Mouse (Mus musculus): ENCODE measurements around the gene Lsm2.
"Not testable (repeated sequence)": the region's sequence is repeated elsewhere in the genome, so short reads cannot be mapped to it uniquely, and the experiment has no call there.

Gene Lsm2

DNA sequence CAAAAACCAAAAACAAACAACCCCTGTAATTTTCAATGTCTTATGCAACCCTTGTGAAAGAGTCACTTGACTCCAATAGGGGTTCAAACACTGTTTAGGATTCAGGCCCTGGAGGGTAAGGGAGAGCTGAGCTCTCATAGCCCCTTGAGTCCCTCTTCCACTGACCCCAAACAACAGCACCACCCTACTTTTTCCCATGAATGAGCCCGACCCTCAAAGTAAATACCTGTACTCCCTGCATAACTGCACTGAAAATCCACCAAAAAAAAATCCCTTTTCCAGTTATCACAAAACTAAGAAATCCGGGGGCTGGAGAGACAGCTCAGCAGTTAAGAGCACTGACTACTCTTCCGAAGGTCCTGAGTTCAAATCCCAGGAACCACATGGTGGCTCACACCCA is 25.8 kb upstream of the Lsm2 start:
- no peak for DNase-seq (ENCODE audit: extremely low spot score, low read depth, low spot score)

DNA sequence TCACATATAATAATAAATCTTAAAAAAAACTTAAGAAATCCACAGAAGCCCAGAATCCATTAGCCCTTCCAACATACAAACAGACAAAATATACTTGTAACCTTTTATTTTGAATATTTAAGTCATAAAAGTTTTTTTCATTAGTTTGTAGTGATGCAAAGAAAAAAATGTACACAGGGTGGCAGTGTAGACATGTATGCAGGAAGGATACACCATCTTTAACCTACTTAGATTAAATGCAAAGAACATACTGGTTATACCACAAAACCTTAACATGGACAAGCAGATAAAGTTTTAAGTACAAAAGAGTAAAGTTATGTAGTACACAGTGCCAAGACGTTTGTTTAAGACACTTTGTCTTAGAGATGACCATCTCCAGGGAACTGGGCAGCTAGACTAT is 25.3 kb upstream of the Lsm2 start:
- no peak for DNase-seq (ENCODE audit: extremely low spot score, low read depth, low spot score)

DNA sequence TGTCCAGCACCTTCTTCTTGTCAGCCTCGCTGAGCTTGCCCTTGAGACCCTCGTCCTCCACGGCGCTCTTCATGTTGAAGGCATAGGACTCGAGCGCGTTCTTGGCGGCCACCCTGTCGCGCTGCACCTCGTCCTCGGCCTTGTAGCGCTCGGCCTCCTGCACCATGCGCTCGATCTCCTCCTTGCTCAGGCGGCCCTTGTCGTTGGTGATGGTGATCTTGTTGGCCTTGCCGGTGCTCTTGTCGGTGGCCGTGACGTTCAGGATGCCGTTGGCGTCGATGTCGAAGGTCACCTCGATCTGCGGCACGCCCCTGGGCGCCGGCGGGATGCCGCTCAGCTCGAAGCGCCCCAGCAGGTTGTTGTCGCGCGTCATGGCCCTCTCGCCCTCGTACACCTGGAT is 24.4 kb upstream of the Lsm2 start:
- DNase-seq (ENCODE audit: extremely low spot score, low read depth, low spot score), result not testable (repeated sequence)

DNA sequence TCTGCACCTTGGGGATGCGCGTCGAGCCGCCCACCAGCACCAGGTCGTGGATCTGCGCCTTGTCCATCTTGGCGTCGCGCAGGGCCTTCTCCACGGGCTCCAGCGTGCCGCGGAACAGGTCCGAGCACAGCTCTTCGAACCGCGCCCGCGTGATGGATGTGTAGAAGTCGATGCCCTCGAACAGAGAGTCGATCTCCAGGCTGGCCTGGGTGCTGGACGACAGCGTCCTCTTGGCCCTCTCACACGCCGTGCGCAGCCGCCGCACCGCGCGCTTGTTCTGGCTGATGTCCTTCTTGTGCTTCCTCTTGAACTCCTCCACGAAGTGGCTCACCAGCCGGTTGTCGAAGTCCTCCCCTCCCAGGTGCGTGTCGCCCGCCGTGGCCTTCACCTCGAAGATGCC is 23.7 kb upstream of the Lsm2 start:
- DNase-seq (ENCODE audit: extremely low spot score, low read depth, low spot score), result not testable (repeated sequence)

DNA sequence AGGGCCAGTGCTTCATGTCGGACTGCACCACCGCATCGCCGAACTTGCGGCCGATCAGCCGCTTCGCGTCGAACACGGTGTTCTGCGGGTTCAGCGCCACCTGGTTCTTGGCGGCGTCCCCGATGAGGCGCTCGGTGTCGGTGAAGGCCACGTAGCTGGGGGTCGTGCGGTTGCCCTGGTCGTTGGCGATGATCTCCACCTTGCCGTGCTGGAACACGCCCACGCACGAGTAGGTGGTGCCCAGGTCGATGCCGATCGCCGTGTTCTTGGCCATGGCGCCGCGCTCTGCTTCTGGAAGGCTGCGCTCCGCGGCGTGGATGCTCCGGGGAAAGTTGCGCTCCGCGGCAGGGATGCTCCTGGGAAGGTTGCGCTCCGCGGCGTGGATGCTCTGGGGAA is 22.9 kb upstream of the Lsm2 start:
- DNase-seq (ENCODE audit: extremely low spot score, low read depth, low spot score), result not testable (repeated sequence)

DNA sequence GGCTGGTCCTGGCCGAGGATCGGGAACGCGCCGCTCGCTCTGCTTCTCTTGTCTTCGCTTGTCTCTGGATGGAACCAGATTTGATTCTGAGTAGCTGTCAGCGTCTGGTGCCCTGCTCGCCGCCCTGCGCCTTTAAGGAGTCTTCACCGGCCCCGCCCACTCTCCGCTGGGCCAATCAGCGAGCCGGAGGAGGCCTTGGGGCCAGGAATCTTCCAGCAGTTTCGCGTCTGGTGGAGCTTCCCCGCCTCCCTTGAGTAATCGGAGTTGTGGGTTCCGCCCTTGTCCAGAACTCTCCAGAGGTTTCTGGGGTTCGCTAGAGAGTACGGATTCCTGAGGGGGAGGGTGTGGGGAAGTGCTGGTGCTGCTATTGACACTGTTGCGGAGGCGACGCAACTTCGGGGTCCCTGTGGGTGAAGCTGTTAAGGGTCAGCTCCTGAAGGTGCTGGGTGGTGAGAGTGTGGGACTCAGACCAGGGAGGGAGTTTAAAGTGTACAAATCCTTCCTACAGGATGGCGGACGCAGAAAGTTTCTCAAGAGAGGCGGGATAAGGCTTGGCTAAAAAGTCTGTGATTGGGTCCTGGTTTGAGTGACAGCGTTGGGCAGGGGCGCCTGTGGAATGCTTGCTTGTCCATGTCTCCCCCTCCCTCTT is 22.4 kb upstream of the Lsm2 start, which contains the start of gene Hspa1b:
Hspa1b (minus strand) TSS at position 109 of the 649 bp plus-strand sequence.
- DNase-seq (ENCODE audit: extremely low spot score, low read depth, low spot score), result not testable (repeated sequence)

DNA sequence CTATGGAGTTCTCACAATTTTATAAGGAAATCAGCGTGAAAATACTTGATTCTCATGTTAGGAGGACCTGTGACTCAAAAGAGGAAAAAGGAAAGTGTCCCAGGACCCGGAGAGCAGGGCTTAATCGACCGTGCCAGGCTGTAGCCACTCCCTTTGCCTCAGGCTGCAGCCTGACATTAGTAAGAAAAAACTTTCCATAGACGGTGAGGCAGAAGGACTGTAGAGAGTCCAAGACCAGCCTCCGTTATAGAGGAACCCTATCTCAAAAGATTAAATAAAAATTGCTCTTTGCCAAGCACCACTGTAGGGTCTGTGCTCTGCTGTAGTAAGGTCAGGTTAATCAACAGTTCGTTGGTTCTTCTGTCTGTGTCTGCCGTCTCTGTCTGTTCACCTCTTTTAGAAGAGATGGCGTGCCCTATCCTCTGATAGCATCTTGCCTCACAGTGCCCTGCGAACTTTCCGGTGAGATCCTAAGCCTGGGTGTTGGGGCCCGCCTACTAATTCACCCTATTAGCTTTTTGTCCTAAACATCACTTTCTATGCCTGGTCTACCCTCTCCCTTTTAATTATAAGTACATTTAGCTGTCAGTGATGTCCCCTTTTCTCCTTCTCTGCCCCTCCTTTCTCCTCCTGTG is 21.7 kb upstream of the Lsm2 start:
- DNase-seq (ENCODE audit: extremely low spot score, low read depth, low spot score), result no peak

- no peak for DNase-seq (ENCODE audit: extremely low spot score, low read depth, low spot score)
Measured at GRCm38 (mm10) chr17:34960702-34961493, 20.8 kb upstream of the Lsm2 start.

DNA sequence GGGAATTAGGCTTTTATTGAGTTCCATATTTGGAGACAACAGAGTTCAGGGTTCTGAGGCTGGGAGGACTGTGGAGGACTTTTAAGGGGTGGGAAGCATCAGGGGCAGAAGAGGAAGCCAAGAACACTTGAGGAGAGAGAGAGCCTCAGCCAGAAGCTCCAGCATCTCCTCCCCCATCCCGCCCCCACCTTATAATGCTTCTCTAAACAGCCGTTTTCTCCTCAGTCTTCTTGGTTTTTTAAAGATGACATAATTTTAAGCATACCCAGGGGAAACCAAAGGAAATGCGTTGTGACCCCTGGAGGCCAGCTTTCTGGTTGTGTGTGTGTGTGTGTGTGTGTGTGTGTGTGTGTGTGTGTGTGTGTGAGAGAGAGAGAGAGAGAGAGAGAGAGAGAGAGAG is 19.5 kb upstream of the Lsm2 start:
- DNase-seq (ENCODE audit: extremely low spot score, low read depth, low spot score), result no peak

- DNase-seq (ENCODE audit: extremely low spot score, low read depth, low spot score), result no peak
Measured at GRCm38 (mm10) chr17:34962841-34963240, 18.8 kb upstream of the Lsm2 start.

- no peak for DNase-seq (ENCODE audit: extremely low spot score, low read depth, low spot score)
Measured at GRCm38 (mm10) chr17:34964640-34965049, 17.0 kb upstream of the Lsm2 start.

- no peak for DNase-seq (ENCODE audit: extremely low spot score, low read depth, low spot score)
Measured at GRCm38 (mm10) chr17:34965627-34966026, 16.0 kb upstream of the Lsm2 start.

DNA sequence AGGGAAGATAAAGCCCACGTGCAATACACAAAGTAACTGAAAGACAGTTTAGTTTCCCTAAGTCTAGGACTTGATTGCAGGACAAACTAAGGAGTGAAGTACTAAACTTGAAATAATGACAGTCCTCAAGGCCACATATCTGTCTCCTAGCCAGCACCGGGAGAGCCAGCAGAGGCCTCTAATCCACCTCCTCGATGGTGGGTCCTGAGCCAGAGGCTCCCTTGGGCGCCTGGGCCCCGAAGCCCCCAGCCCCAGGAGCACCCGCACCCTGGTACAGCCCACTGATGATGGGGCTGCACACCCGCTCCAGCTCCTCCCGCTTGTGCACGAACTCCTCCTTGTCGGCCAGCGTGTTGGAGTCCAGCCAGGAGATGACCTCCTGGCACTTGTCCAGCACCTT is 11.8 kb upstream of the Lsm2 start, which contains the start of gene Gm20481:
Gm20481 (plus strand) TSS at position 91 of the 400 bp plus-strand sequence.
- DNase-seq (ENCODE audit: extremely low spot score, low read depth, low spot score), result not testable (repeated sequence)

DNA sequence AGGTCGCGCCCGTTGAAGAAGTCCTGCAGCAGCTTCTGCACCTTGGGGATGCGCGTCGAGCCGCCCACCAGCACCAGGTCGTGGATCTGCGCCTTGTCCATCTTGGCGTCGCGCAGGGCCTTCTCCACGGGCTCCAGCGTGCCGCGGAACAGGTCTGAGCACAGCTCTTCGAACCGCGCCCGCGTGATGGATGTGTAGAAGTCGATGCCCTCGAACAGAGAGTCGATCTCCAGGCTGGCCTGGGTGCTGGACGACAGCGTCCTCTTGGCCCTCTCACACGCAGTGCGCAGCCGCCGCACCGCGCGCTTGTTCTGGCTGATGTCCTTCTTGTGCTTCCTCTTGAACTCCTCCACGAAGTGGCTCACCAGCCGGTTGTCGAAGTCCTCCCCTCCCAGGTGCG is 10.8 kb upstream of the Lsm2 start:
- not testable (repeated sequence) for DNase-seq (ENCODE audit: extremely low spot score, low read depth, low spot score)

DNA sequence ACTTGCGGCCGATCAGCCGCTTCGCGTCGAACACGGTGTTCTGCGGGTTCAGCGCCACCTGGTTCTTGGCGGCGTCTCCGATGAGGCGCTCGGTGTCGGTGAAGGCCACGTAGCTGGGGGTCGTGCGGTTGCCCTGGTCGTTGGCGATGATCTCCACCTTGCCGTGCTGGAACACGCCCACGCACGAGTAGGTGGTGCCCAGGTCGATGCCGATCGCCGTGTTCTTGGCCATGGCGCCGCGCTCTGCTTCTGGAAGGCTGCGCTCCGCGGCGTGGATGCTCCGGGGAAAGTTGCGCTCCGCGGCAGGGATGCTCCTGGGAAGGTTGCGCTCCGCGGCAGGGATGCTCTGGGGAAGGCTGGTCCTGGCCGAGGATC is 10.0 kb upstream of the Lsm2 start:
- DNase-seq (ENCODE audit: extremely low spot score, low read depth, low spot score), result not testable (repeated sequence)

GRCm38 (mm10) chr17:34972069-34972749 is 9.5 kb upstream of the Lsm2 start, which contains the start of the genes Hspa1a and Hspa1l:
Gene Hspa1a, minus strand, starts transcription at chr17:34972156.
Gene Hspa1l, plus strand, starts transcription at chr17:34972703.
- not testable (repeated sequence) for DNase-seq (ENCODE audit: extremely low spot score, low read depth, low spot score)

GRCm38 (mm10) chr17:34975581-34976492 is 5.8 kb upstream of the Lsm2 start:
- DNase-seq (ENCODE audit: extremely low spot score, low read depth, low spot score), result no peak

- DNase-seq (ENCODE audit: extremely low spot score, low read depth, low spot score), result no peak
Measured at GRCm38 (mm10) chr17:34977000-34977399, 4.7 kb upstream of the Lsm2 start.

DNA sequence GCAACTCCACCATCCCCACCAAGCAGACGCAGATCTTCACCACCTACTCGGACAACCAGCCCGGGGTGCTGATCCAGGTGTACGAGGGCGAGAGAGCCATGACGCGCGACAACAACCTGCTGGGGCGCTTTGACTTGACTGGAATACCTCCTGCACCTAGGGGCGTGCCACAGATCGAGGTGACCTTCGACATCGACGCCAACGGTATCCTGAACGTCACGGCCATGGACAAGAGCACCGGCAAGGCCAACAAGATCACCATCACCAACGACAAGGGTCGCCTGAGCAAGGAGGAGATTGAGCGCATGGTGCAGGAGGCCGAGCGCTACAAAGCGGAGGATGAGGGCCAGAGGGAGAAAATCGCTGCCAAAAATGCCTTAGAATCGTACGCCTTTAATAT is 3.4 kb upstream of the Lsm2 start:
- no peak for DNase-seq (ENCODE audit: extremely low spot score, low read depth, low spot score)

DNA sequence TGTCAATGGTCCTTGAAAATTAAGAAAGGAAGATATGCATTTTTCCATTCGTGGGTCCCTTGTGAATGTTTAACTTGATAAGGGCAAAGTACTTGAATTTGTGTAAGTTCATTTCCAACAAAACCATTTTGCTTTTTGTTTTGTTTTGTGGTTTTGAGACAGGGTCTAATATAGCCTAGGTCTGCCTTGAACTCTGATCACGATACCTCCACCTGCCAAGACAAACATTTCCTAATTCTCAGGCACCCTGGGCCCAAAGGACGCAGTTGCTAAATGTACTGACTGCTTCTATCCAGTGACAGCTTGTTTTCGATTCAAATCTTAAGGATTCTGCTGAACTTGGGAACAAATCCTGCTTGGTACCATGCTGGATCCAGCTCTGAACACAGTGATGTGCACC is 2.0 kb upstream of the Lsm2 start:
- DNase-seq (ENCODE audit: extremely low spot score, low read depth, low spot score), result no peak
